Mouse (Mus musculus) midbrain, embryonic 12.5 days (tissue): ENCODE data around the gene Agbl3. TPM values are rescaled to one million over a fixed set of nuclear protein-coding genes. Genes with fewer than 3 reads are reported as not detected.

ENCODE experiments used
- ATAC-seq: fragments of 200-750 bp; cut with Nextera tagmentation; 2 replicates; pipeline ENCODE4 v1.8.0; 2017; ENCODE audit warnings: low read depth, moderate TSS enrichment, moderate library complexity; ENCODE audit not compliant: low FRiP score
- H3K27ac ChIP-seq: fragments of 300-500 bp; sonication (generic); replicated peaks from 2 replicates; pipeline ENCODE4 v1.5.1; 2016; ENCODE audit warnings: mild to moderate bottlenecking
- H3K27me3 ChIP-seq: fragments of 300-500 bp; sonication (generic); 2 replicates; pipeline ENCODE4 v1.6.1; 2016; ENCODE audit warnings: mild to moderate bottlenecking
- H3K36me3 ChIP-seq: fragments of 300-500 bp; sonication (generic); 2 replicates; pipeline ENCODE4 v1.6.1; 2016
- H3K4me1 ChIP-seq: fragments of 300-500 bp; sonication (generic); 2 replicates; pipeline ENCODE4 v1.6.1; 2016
- H3K4me2 ChIP-seq: fragments of 300-500 bp; sonication (generic); replicated peaks from 2 replicates; pipeline ENCODE4 v1.6.1; 2016; ENCODE audit warnings: mild to moderate bottlenecking, moderate library complexity
- H3K4me3 ChIP-seq: fragments of 300-500 bp; sonication (generic); 2 replicates; pipeline ENCODE4 v1.5.1; 2016; ENCODE audit warnings: mild to moderate bottlenecking
- H3K9ac ChIP-seq: fragments of 300-500 bp; sonication (generic); replicated peaks from 2 replicates; pipeline ENCODE4 v1.6.1; 2016; ENCODE audit warnings: mild to moderate bottlenecking, moderate library complexity
- H3K9me3 ChIP-seq: fragments of 300-500 bp; sonication (generic); 2 replicates; pipeline ENCODE4 v1.6.1; 2016; ENCODE audit warnings: mild to moderate bottlenecking
- WGBS: fragments of 180-500 bp; shearing (Covaris S2); methylation state at CpG from one replicate; pipeline ENCODE4 v1.1.7; 2016; 5-methylcytosine and 5-hydroxymethylcytosine counted together
- polyA plus RNA-seq: library from polyadenylated mRNA; unstranded; fragments of >200 nt; fragmentation: Nextera tagmentation; extraction: Ambion mirVana; gene quantifications from 2 replicates; pipeline ENCODE4 v1.2.1, GENCODE M21; 2016

Gene Agbl3
- polyA plus RNA-seq, 1 experiment from 2014 or later, result 7.4 TPM

- Histone ChIP-seq H3K27ac (no peak overlapping the region), H3K36me3 (peaks cover 59% of the 10 kb centered on the region), H3K4me1 (0 out of 2 replicates have a peak, but pooled peaks cover 5% of the 10 kb centered on the region), H3K4me2 (no peak overlapping the region), H3K4me3 (no peak overlapping the region), H3K9me3 (no peaks in the 10 kb centered on the region), H3K9ac (no peak overlapping the region), H3K27me3 (no peaks in the 10 kb centered on the region)
- 92% methylated on average over 7 of the region's 7 CpGs for WGBS
- ATAC-seq, result no peak
Observed at GRCm38 (mm10) chr6:34902578-34902977, 122.3 kb downstream of the Agbl3 start.

- H3K9ac ChIP-seq, result no peak overlapping the region
- H3K36me3 ChIP-seq, result peaks cover 61% of the 10 kb centered on the region
- 83% methylated on average over 5 of the region's 5 CpGs for WGBS
Observed at GRCm38 (mm10) chr6:34903441-34903840, 123.2 kb downstream of the Agbl3 start.

GRCm38 (mm10) chr6:34903851-34904250 is 123.6 kb downstream of the Agbl3 start:
- 92% methylated on average over 10 of the region's 10 CpGs for WGBS
- no peak for ATAC-seq
- no peak overlapping the region for H3K9ac ChIP-seq
- H3K4me2 ChIP-seq, result no peak overlapping the region
- no peaks in the 10 kb centered on the region for H3K9me3 ChIP-seq
- H3K27ac ChIP-seq, result no peak overlapping the region
- H3K36me3 ChIP-seq, result peaks cover 60% of the 10 kb centered on the region
- no peak overlapping the region for H3K4me3 ChIP-seq
- 0 out of 2 replicates have a peak, but pooled peaks cover 5% of the 10 kb centered on the region for H3K4me1 ChIP-seq
- H3K27me3 ChIP-seq, result no peaks in the 10 kb centered on the region

More at GRCm38 (mm10) chr6:34903441-34903840, 123.2 kb downstream of the Agbl3 start:
- no peak for ATAC-seq
- Histone ChIP-seq H3K4me3 (no peak overlapping the region), H3K9me3 (no peaks in the 10 kb centered on the region), H3K27ac (no peak overlapping the region), H3K4me1 (0 out of 2 replicates have a peak, but pooled peaks cover 5% of the 10 kb centered on the region), H3K4me2 (no peak overlapping the region), H3K27me3 (no peaks in the 10 kb centered on the region)

DNA sequence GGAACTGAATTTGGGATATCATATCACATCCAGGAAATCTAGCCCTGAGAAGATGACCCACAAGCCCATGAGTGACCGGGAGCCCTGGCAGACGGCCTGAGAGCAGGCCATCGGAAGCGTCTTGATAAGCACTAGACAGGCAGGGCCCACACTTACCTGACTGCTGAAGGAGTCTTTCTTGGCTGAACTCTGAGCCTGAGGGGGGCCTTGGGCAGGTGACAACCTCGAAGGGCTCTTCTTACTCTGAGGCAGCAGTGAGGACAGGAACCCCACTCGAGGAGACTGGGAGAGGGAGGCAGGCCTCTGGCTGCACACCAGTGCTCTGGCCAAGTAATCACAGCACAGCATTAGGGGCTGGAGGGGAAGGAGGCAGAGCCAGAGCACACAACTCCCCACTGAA is 124.1 kb downstream of the Agbl3 start:
- Histone ChIP-seq H3K9me3 (no peaks in the 10 kb centered on the region), H3K27me3 (no peaks in the 10 kb centered on the region), H3K9ac (no peak overlapping the region), H3K27ac (no peak overlapping the region), H3K4me1 (peaks cover 8% of the 10 kb centered on the region; the same call in 1 of the 2 replicates), H3K4me3 (no peak overlapping the region), H3K36me3 (peaks cover 55% of the 10 kb centered on the region), H3K4me2 (no peak overlapping the region)
- no peak for ATAC-seq
- 87% methylated on average over 6 of the region's 6 CpGs for WGBS

DNA sequence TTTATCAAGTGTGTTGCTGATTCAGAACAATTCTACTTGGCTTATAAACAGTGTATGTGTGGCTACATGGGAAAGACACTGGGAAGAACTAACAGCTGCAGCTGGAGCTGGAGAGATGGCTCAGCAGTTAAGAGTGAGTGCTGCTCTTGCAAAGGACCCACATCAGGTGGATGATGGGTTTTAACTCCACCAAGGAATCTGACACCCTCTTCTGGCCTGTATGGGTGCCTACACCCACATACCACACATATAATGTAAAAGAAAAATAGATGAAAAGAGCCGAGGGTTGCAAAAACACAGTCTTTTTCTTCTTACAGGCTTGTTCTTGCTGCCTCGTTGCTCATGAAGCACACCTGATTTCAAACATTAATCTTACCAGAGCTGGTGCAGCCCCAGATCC is 125.9 kb downstream of the Agbl3 start:
- H3K9ac ChIP-seq, result no peak overlapping the region
- H3K4me2 ChIP-seq, result no peak overlapping the region
- 88% methylated on average over 2 of the region's 2 CpGs for WGBS
- peaks cover 16% of the 10 kb centered on the region for H3K4me1 ChIP-seq
- ATAC-seq, result no peak
- H3K9me3 ChIP-seq, result no peaks in the 10 kb centered on the region
- no peaks in the 10 kb centered on the region for H3K27me3 ChIP-seq
- H3K27ac ChIP-seq, result no peak overlapping the region
- no peak overlapping the region for H3K4me3 ChIP-seq
- H3K36me3 ChIP-seq, result peaks cover 42% of the 10 kb centered on the region

GRCm38 (mm10) chr6:34906661-34907060 is 126.4 kb downstream of the Agbl3 start:
- Histone ChIP-seq H3K9ac (no peak overlapping the region), H3K27ac (no peak overlapping the region), H3K27me3 (no peaks in the 10 kb centered on the region), H3K36me3 (peaks cover 39% of the 10 kb centered on the region), H3K9me3 (no peaks in the 10 kb centered on the region), H3K4me3 (no peak overlapping the region), H3K4me1 (peaks cover 16% of the 10 kb centered on the region), H3K4me2 (no peak overlapping the region)
- ATAC-seq, result no peak
- 96% methylated on average over 4 of the region's 4 CpGs for WGBS

GRCm38 (mm10) chr6:34907121-34907614 is 126.9 kb downstream of the Agbl3 start:
- Histone ChIP-seq H3K27me3 (no peaks in the 10 kb centered on the region), H3K4me2 (no peak overlapping the region), H3K36me3 (peaks cover 34% of the 10 kb centered on the region), H3K4me1 (peaks cover 11% of the 10 kb centered on the region), H3K9me3 (no peaks in the 10 kb centered on the region), H3K4me3 (no peak overlapping the region), H3K27ac (no peak overlapping the region), H3K9ac (no peak overlapping the region)
- no peak for ATAC-seq
- WGBS, result 72% methylated on average over 2 of the region's 2 CpGs

DNA sequence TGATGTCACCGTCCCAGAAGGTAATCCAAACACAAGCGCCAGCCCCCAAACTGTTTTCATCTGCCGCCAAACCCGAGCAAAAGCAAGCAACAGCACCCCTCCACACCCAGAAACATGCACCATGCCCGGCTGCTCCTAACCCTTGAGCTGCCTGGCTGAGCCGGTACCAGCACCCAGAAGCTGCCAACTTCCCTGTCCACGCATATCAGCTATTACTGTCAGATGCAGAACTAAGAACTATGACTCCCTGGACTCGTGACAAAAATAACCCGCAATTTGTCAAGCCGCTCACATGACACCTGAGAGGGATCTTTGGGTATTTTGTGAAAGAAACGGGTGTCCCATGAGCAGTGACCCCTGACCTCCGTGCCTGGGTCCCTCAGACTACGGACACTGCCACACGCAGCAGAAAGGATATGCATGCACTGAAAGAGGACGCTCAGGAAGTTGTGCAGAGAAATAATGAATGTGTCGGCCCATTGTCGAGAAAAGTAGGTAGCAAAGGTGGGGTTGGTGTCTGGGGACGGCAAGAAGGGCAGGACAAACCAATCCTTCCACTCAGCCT is 127.5 kb downstream of the Agbl3 start:
- Histone ChIP-seq H3K4me3 (no peak overlapping the region), H3K4me1 (peaks cover 11% of the 10 kb centered on the region), H3K9me3 (no peaks in the 10 kb centered on the region), H3K27me3 (no peaks in the 10 kb centered on the region), H3K27ac (no peak overlapping the region), H3K9ac (no peak overlapping the region), H3K4me2 (no peak overlapping the region), H3K36me3 (peaks cover 32% of the 10 kb centered on the region)
- ATAC-seq, result no peak
- WGBS, result 92% methylated on average over 18 of the region's 18 CpGs

Other genes with a start within 250 kb of the Agbl3 start
- 122 and 157 TPM in 2 replicates for gene Cald1, start 181.9 kb upstream of the Agbl3 start, polyA plus RNA-seq
- gene Tmem140, start 82.7 kb downstream of the Agbl3 start, polyA plus RNA-seq, result 1.8 and 2.0 TPM in 2 replicates
- 15.3 and 15.6 TPM in 2 replicates for gene Cyren, start 97.6 kb downstream of the Agbl3 start, polyA plus RNA-seq
- gene Wdr91, start 130.4 kb downstream of the Agbl3 start, polyA plus RNA-seq, result 12.1 and 12.7 TPM in 2 replicates
- gene Stra8, start 139.7 kb downstream of the Agbl3 start, polyA plus RNA-seq, result not detected in 2 replicates
- 0.29 and 0.59 TPM in 2 replicates for gene Slc23a4, start 208.0 kb downstream of the Agbl3 start, polyA plus RNA-seq